Mouse (Mus musculus): ENCODE data around the gene Net1.

DNA sequence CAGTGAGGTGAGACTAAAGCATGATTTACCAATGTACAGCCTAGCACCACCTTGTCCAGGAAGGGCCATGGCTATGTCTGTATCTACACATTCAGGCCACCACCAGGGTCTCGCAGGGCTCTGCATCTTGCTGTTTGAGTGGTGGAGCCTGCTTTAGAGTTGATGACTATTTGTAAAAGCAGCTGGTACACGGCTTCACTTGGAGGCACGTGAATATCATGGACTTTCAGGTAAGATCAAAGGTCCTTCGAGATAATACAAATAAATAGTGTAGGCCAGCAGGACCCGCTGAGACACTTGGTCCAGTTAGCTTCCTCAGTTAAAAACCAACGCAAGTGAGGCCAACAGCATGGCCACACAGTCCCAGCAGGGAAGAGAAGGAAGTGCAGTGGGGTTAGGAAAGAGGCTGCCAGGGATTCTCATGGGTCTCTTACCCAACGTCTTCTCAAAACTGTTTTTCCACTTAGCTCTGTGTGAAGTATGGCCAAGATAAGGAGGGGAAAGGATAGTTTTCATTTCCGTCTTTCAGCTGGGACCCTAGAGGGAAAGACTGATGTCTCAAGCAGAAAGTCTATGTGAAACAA, 22.5 kb downstream of the Net1 start:
- no peak for TF ChIP-seq CTCF (IDR thresholded peaks at IDR 0.05; ENCODE audit: insufficient read depth, low read depth, low read length)
- TF ChIP-seq POLR2A (IDR thresholded peaks at IDR 0.05; ENCODE audit: insufficient read depth, low read depth, low read length): no peak

All from olfactory bulb, adult 2 months (tissue).